Mouse (Mus musculus) stomach, postnatal 0 days (tissue): ENCODE measurements at regions not wholly inside any gene's neighbourhood (a gene's known extent, or its start where the extent isn't known, plus 50 kb on each side); places are given as distances from the start of the nearest gene placed in this dataset.

Source experiments
- CTCF ChIP-seq: IDR thresholded peaks from 2 replicates; pipeline ENCODE4 v1.5.1; 2016; ENCODE audit warnings: antibody characterized with exemption, low read depth, mild to moderate bottlenecking, moderate library complexity
- EP300 ChIP-seq: optimal IDR thresholded peaks from 2 replicates; pipeline ENCODE3; 2016; ENCODE audit warnings: antibody characterized with exemption

GRCm38 (mm10) chr13:60382855-60383254, 205.7 kb upstream of the Gas1 start:
- no peak for TF ChIP-seq EP300
- no peak for TF ChIP-seq CTCF
